Mouse (Mus musculus) MEL (cell line): ENCODE results near the gene Sgms1. TPM values are rescaled to one million over a fixed set of nuclear protein-coding genes. Genes with fewer than 3 reads are reported as not detected.

Experiments used
- DNase-seq: peaks from one replicate; pipeline ENCODE4 v3.0.0; 2011; ENCODE audit warnings: low read depth, low spot score
- H3K27ac ChIP-seq: 2 replicates; pipeline ENCODE4 v1.5.1; 2012; ENCODE audit warnings: low read depth, mild to moderate bottlenecking, control low read depth, low read length, moderate library complexity; ENCODE audit not compliant: control insufficient read depth
- H3K27me3 ChIP-seq, 2 experiments: fragments of 150-350 bp in 1 of 2; sonication (generic) in 1 of 2; 2 replicates each; pipeline ENCODE4 v1.6.1; 2012; ENCODE audit warnings: low read length in 2 of 2, mild to moderate bottlenecking in 2 of 2, improper control_type of control experiment in 1 of 2, moderate library complexity in 1 of 2; ENCODE audit not compliant: insufficient read depth in 2 of 2, control insufficient read depth in 1 of 2
- H3K36me3 ChIP-seq, 2 experiments: 2 replicates each; pipeline ENCODE4 v1.6.1; 2012 to 2014; ENCODE audit warnings: low read length in 2 of 2, improper control_type of control experiment in 1 of 2, inconsistent platforms in 1 of 2, mild to moderate bottlenecking in 1 of 2; ENCODE audit not compliant: insufficient read depth in 2 of 2, control insufficient read depth in 1 of 2
- H3K4me1 ChIP-seq, 2 experiments: fragments of 150-350 bp in 1 of 2; sonication (generic) in 1 of 2; 2 replicates each; pipeline ENCODE4 v1.6.1; 2012; ENCODE audit warnings: low read length in 2 of 2, improper control_type of control experiment in 1 of 2, mild to moderate bottlenecking in 1 of 2; ENCODE audit not compliant: insufficient read depth in 2 of 2, control insufficient read depth in 1 of 2
- H3K4me3 ChIP-seq, 2 experiments: fragments of 150-350 bp in 1 of 2; sonication (generic) in 1 of 2; 2 replicates each; pipeline ENCODE4 v1.5.1; 2012; ENCODE audit warnings: low read depth in 2 of 2, low read length in 2 of 2, mild to moderate bottlenecking in 2 of 2, moderate library complexity in 2 of 2, control low read depth in 1 of 2, improper control_type of control experiment in 1 of 2; ENCODE audit not compliant: control insufficient read depth in 1 of 2, insufficient read depth in 1 of 2
- H3K79me2 ChIP-seq: 2 replicates; pipeline ENCODE4 v1.6.1; 2012; ENCODE audit warnings: mild to moderate bottlenecking, low read length, moderate library complexity; ENCODE audit not compliant: control insufficient read depth, poor library complexity, insufficient read depth
- H3K9ac ChIP-seq: 2 replicates; pipeline ENCODE4 v1.6.1; 2012; ENCODE audit warnings: low read depth, mild to moderate bottlenecking, control low read depth, low read length, moderate library complexity; ENCODE audit not compliant: control insufficient read depth, poor library complexity, severe bottlenecking
- H3K9me3 ChIP-seq: fragments of 150-350 bp; sonication (generic); replicated peaks from 2 replicates; pipeline ENCODE4 v1.6.1; 2012; ENCODE audit warnings: mild to moderate bottlenecking, low read length, improper control_type of control experiment, moderate library complexity; ENCODE audit not compliant: insufficient read depth
- CHD1 ChIP-seq: IDR thresholded peaks from 2 replicates; pipeline ENCODE4 v1.6.1; 2012; ENCODE audit warnings: low read depth, mild to moderate bottlenecking, inconsistent platforms, low read length, improper control_type of control experiment
- CHD2 ChIP-seq: IDR thresholded peaks from 2 replicates; pipeline ENCODE4 v1.6.1; 2011; ENCODE audit warnings: low read length, improper control_type of control experiment
- E2F4 ChIP-seq: IDR thresholded peaks from 2 replicates; pipeline ENCODE4 v1.6.1; 2011; ENCODE audit warnings: low read depth, low read length, improper control_type of control experiment, borderline replicate concordance
- ELF1 ChIP-seq: IDR thresholded peaks from 2 replicates; pipeline ENCODE4 v1.6.1; 2014; ENCODE audit warnings: low read depth, mild to moderate bottlenecking, inconsistent platforms, low read length, improper control_type of control experiment, moderate library complexity
- EP300 ChIP-seq, 2 experiments: IDR thresholded peaks; 2 replicates each; pipeline ENCODE4 v1.6.1; 2011; ENCODE audit warnings: improper control_type of control experiment in 2 of 2, low read length in 2 of 2, low read depth in 1 of 2, mild to moderate bottlenecking in 1 of 2
- ETS1 ChIP-seq: IDR thresholded peaks from 2 replicates; pipeline ENCODE4 v1.6.1; 2012; ENCODE audit warnings: low read depth, mild to moderate bottlenecking, inconsistent platforms, low read length, improper control_type of control experiment, moderate library complexity
- GABPA ChIP-seq: IDR thresholded peaks from 2 replicates; pipeline ENCODE4 v1.6.1; 2012; ENCODE audit warnings: low read depth, mild to moderate bottlenecking, inconsistent platforms, low read length, improper control_type of control experiment, moderate library complexity
- GATA1 ChIP-seq: IDR thresholded peaks from 2 replicates; pipeline ENCODE4 v1.6.1; 2011; ENCODE audit warnings: low read depth, low read length, improper control_type of control experiment
- JUND ChIP-seq: IDR thresholded peaks from 2 replicates; pipeline ENCODE4 v1.6.1; 2011; ENCODE audit warnings: low read depth, mild to moderate bottlenecking, improper control_type of control experiment, low read length
- MYB ChIP-seq: IDR thresholded peaks from 2 replicates; pipeline ENCODE4 v1.6.1; 2011; ENCODE audit warnings: mild to moderate bottlenecking, low read depth, low read length, improper control_type of control experiment
- NELFE ChIP-seq: IDR thresholded peaks from 2 replicates; pipeline ENCODE4 v1.6.1; 2011; ENCODE audit warnings: low read depth, low read length, improper control_type of control experiment
- NRF1 ChIP-seq: IDR thresholded peaks from 2 replicates; pipeline ENCODE4 v1.6.1; 2014; ENCODE audit warnings: low read depth, mild to moderate bottlenecking, inconsistent platforms, low read length, improper control_type of control experiment, moderate library complexity; ENCODE audit not compliant: poor library complexity, insufficient read depth, severe bottlenecking
- POLR2AphosphoS2 ChIP-seq: IDR thresholded peaks from 2 replicates; pipeline ENCODE4 v1.6.1; 2011; ENCODE audit warnings: low read length, improper control_type of control experiment
- RAD21 ChIP-seq: IDR thresholded peaks from 2 replicates; pipeline ENCODE4 v1.6.1; 2011; ENCODE audit warnings: mild to moderate bottlenecking, low read depth, low read length, improper control_type of control experiment
- SIN3A ChIP-seq: IDR thresholded peaks from 2 replicates; pipeline ENCODE4 v1.6.1; 2012; ENCODE audit warnings: low read length, improper control_type of control experiment, inconsistent platforms
- SMC3 ChIP-seq: IDR thresholded peaks from 2 replicates; pipeline ENCODE4 v1.6.1; 2011; ENCODE audit warnings: low read depth, low read length, improper control_type of control experiment
- TAL1 ChIP-seq: IDR thresholded peaks from 2 replicates; pipeline ENCODE4 v1.6.1; 2012; ENCODE audit warnings: mild to moderate bottlenecking, inconsistent platforms, low read length, moderate library complexity, mixed read lengths
- TBP ChIP-seq: IDR thresholded peaks from 2 replicates; pipeline ENCODE4 v1.8.0; 2011; ENCODE audit warnings: low read depth, low read length, improper control_type of control experiment
- TCF12 ChIP-seq: IDR thresholded peaks from 2 replicates; pipeline ENCODE4 v1.6.1; 2014; ENCODE audit warnings: low read depth, mild to moderate bottlenecking, inconsistent platforms, low read length, improper control_type of control experiment, moderate library complexity
- UBTF ChIP-seq: IDR thresholded peaks from 2 replicates; pipeline ENCODE4 v1.6.1; 2012; ENCODE audit warnings: low read depth, mild to moderate bottlenecking, inconsistent platforms, low read length, improper control_type of control experiment, moderate library complexity, borderline replicate concordance; ENCODE audit not compliant: insufficient read depth
- USF1 ChIP-seq: IDR thresholded peaks from 2 replicates; pipeline ENCODE4 v1.6.1; 2014; ENCODE audit warnings: low read depth, mild to moderate bottlenecking, inconsistent platforms, low read length, improper control_type of control experiment, moderate library complexity
- USF2 ChIP-seq, 2 experiments: IDR thresholded peaks; 2 replicates each; pipeline ENCODE4 v1.6.1; 2011 to 2012; ENCODE audit warnings: improper control_type of control experiment in 2 of 2, low read length in 2 of 2, borderline replicate concordance in 1 of 2, inconsistent platforms in 1 of 2, low read depth in 1 of 2, mild to moderate bottlenecking in 1 of 2; ENCODE audit not compliant: insufficient read depth in 1 of 2
- ZKSCAN1 ChIP-seq: IDR thresholded peaks from 2 replicates; pipeline ENCODE4 v1.6.1; 2012; ENCODE audit warnings: low read depth, mild to moderate bottlenecking, inconsistent platforms, low read length, improper control_type of control experiment, moderate library complexity
- ZMIZ1 ChIP-seq: IDR thresholded peaks from 2 replicates; pipeline ENCODE4 v1.6.1; 2012; ENCODE audit warnings: low read depth, mild to moderate bottlenecking, inconsistent platforms, low read length, improper control_type of control experiment, moderate library complexity
- ZNF384 ChIP-seq: IDR thresholded peaks from 2 replicates; pipeline ENCODE4 v1.6.1; 2012; ENCODE audit warnings: low read depth, mild to moderate bottlenecking, inconsistent platforms, low read length, improper control_type of control experiment
- polyA plus RNA-seq, 2 experiments: library from polyadenylated mRNA; stranded (reverse) in 1 of 2; unstranded in 1 of 2; fragments of >175 nt in 1 of 2; fragments of >200 nt in 1 of 2; gene quantifications; 2 replicates each; pipeline versions ENCODE4 v1.2.1 to v1.2.4; 2012; ENCODE audit warnings: low replicate concordance in 2 of 2, low read depth in 1 of 2; ENCODE audit not compliant: insufficient read length in 2 of 2, insufficient read depth in 1 of 2, missing spikeins in 1 of 2
- total RNA-seq: library from RNA; depleted of rRNA; stranded (reverse); fragments of 300-350 nt; gene quantifications from 2 replicates; pipeline ENCODE4 v1.2.3, GENCODE M21; 2012

The Sgms1 gene
- total and polyA plus RNA-seq, 3 experiments = 16.3 to 18.5 TPM; not detected in 1

- peak; percentile 47 for DNase-seq
- peak overlapping the region in 1 of 2 experiments; percentile 13; a peak in 1 of 4 replicates for H3K4me3 ChIP-seq
- H3K27ac ChIP-seq = peak overlapping the region; percentile 45
- H3K9ac ChIP-seq = peak overlapping the region; percentile 32; the same call in 1 of the 2 replicates
- peaks cover 0 to 26% of the 10 kb centered on the region in 2 experiments; a peak in 2 of 4 replicates for H3K36me3 ChIP-seq
- no peaks in the 10 kb centered on the region for H3K9me3 ChIP-seq
- H3K79me2 ChIP-seq = no peaks in the 10 kb centered on the region
- H3K27me3 ChIP-seq = no peaks in the 10 kb centered on the region
- TF ChIP-seq JUND = no peak
- TF ChIP-seq UBTF = no peak
- no peak for TF ChIP-seq ZKSCAN1
- no peak for TF ChIP-seq SIN3A
- TF ChIP-seq CHD1 = no peak
- no peak for TF ChIP-seq SMC3
- TF ChIP-seq TBP = no peak
- TF ChIP-seq MYB = no peak
- TF ChIP-seq NELFE = no peak
- no peak for TF ChIP-seq E2F4
- no peak for TF ChIP-seq CHD2
- no peak for TF ChIP-seq ZMIZ1
- TF ChIP-seq NRF1 = no peak
- TF ChIP-seq USF2 (IDR thresholded peaks at IDR 0.05; ENCODE audit: borderline replicate concordance in 1 of 2, insufficient read depth in 1 of 2, low read depth in 1 of 2, low read length in 2 of 2) = no peak
- TF ChIP-seq TCF12 = no peak
- no peak for TF ChIP-seq TAL1
- TF ChIP-seq GATA1 = no peak
- no peak for TF ChIP-seq RAD21
- TF ChIP-seq USF1 = no peak
- H3K4me1 ChIP-seq = peaks cover 8 to 16% of the 10 kb centered on the region in 2 experiments
These were observed 84.6 kb downstream of the Sgms1 start for GRCm38 (mm10) chr19:32304898-32305297.

- Histone ChIP-seq H3K4me3 (peak overlapping the region; percentile 13 to 38), H3K4me1 (peaks cover 8 to 16% of the 10 kb centered on the region in 2 experiments), H3K27ac (peak overlapping the region; percentile 45), H3K9ac (peak overlapping the region; percentile 29)
- TF ChIP-seq EP300 (IDR thresholded peaks at IDR 0.05; ENCODE audit: low read depth in 1 of 2, low read length in 2 of 2) = peak in 1 of 2 experiments; percentile 35; a peak in 1 of 4 replicates
- TF ChIP-seq CHD1 = no peak
- no peak for TF ChIP-seq POLR2AphosphoS2
- TF ChIP-seq SIN3A = peak; percentile 54; the same call in 1 of the 2 replicates
- peak; percentile 61; the same call in 1 of the 2 replicates for TF ChIP-seq ELF1
- TF ChIP-seq ZNF384 = no peak
- no peak for TF ChIP-seq UBTF
- no peak for TF ChIP-seq ZKSCAN1
- no peak for TF ChIP-seq GATA1
- no peak for TF ChIP-seq GABPA
- no peak for TF ChIP-seq SMC3
- TF ChIP-seq TCF12 = 0 out of 2 replicates have a peak, but pooled peaks have one; percentile 39
- peak; percentile 84 for TF ChIP-seq ETS1
- TF ChIP-seq, all 39 proteins: peak for 5
- Histone ChIP-seq H3K79me2 (no peaks in the 10 kb centered on the region), H3K36me3 (peaks cover 0 to 26% of the 10 kb centered on the region in 2 experiments; a peak in 2 of 4 replicates), H3K9me3 (no peaks in the 10 kb centered on the region), H3K27me3 (no peaks in the 10 kb centered on the region)
- DNase-seq = peak; percentile 86
These were observed 85.3 kb downstream of the Sgms1 start for GRCm38 (mm10) chr19:32304008-32304873.
